Mouse (Mus musculus) C2C12 (cell line): ENCODE results near the gene Svbp. TPM values are rescaled to one million over a fixed set of nuclear protein-coding genes. Genes with fewer than 3 reads are reported as not detected.

Source experiments
- H3K27me3 ChIP-seq: one replicate; pipeline ENCODE4 v1.6.1; 2011; ENCODE audit not compliant: control insufficient read depth, insufficient read depth, insufficient read length
- H3K36me3 ChIP-seq: one replicate; pipeline ENCODE4 v1.6.1; 2011; ENCODE audit not compliant: control insufficient read depth, insufficient read depth
- H3K4me3 ChIP-seq: one replicate; pipeline ENCODE4 v1.5.1; 2011; ENCODE audit warnings: mild to moderate bottlenecking, control low read depth; ENCODE audit not compliant: poor library complexity, insufficient read depth, severe bottlenecking
- H3K79me2 ChIP-seq: one replicate; pipeline ENCODE4 v1.6.1; 2011; ENCODE audit not compliant: control insufficient read depth, insufficient read depth
- H3K79me3 ChIP-seq: one replicate; pipeline ENCODE4 v1.6.1; 2011; ENCODE audit warnings: low read depth, control low read depth
- H3ac ChIP-seq: one replicate; pipeline ENCODE3; 2011; ENCODE audit warnings: low read depth; ENCODE audit not compliant: control insufficient read depth, insufficient read length
- CEBPB ChIP-seq: IDR thresholded peaks from one replicate; pipeline ENCODE4 v1.6.1; 2011; ENCODE audit warnings: low read depth, mild to moderate bottlenecking, control low read depth, moderate library complexity
- CTCF ChIP-seq: IDR thresholded peaks from one replicate; pipeline ENCODE4 v1.5.1; 2011; ENCODE audit not compliant: control insufficient read depth, insufficient read depth, insufficient read length
- FOSL1 ChIP-seq: IDR thresholded peaks from one replicate; pipeline ENCODE4 v1.8.0; 2011; ENCODE audit warnings: mild to moderate bottlenecking, low read length; ENCODE audit not compliant: poor library complexity, insufficient read depth, severe bottlenecking
- MAX ChIP-seq: IDR thresholded peaks from one replicate; pipeline ENCODE4 v1.6.1; 2011; ENCODE audit warnings: mild to moderate bottlenecking, control low read depth
- MYOD1 ChIP-seq: IDR thresholded peaks from one replicate; pipeline ENCODE4 v1.6.1; 2011; ENCODE audit warnings: low read depth; ENCODE audit not compliant: control insufficient read depth, insufficient read length
- MYOG ChIP-seq: IDR thresholded peaks from one replicate; pipeline ENCODE4 v1.6.1; 2011; ENCODE audit not compliant: control insufficient read depth, insufficient read length; ENCODE audit errors: extremely low read depth
- USF1 ChIP-seq: IDR thresholded peaks from one replicate; pipeline ENCODE4 v1.6.1; 2011; ENCODE audit warnings: low read depth, mild to moderate bottlenecking, control low read depth, moderate library complexity
- long read RNA-seq, 2 experiments: library from polyadenylated mRNA; unstranded; transcript quantifications; one replicate each; pipeline ENCODE4 v2.0.0; 2019 to 2020
- polyA plus RNA-seq: library from polyadenylated mRNA; unstranded; fragments of >200 nt; fragmentation: generic; extraction: Trizol; gene quantifications from one replicate; pipeline ENCODE4 v1.2.1, GENCODE M21; 2012; ENCODE audit warnings: missing spikeins

Svbp gene
- 76.1 TPM for polyA plus RNA-seq
- long read RNA-seq, experiment 1, transcript Svbp-201 (3 exons, 733 nt): major isoform, 95 of 104 reads
- long read RNA-seq, experiment 1, partial matches to known transcripts: 4 of 104 reads
- long read RNA-seq, experiment 1, other reads (novel, unspliced or antisense): 5 of 104 reads
- long read RNA-seq, experiment 2, partial matches to known transcripts: 0 of 4 reads
- long read RNA-seq, experiment 2, other reads (novel, unspliced or antisense): 0 of 4 reads

DNA sequence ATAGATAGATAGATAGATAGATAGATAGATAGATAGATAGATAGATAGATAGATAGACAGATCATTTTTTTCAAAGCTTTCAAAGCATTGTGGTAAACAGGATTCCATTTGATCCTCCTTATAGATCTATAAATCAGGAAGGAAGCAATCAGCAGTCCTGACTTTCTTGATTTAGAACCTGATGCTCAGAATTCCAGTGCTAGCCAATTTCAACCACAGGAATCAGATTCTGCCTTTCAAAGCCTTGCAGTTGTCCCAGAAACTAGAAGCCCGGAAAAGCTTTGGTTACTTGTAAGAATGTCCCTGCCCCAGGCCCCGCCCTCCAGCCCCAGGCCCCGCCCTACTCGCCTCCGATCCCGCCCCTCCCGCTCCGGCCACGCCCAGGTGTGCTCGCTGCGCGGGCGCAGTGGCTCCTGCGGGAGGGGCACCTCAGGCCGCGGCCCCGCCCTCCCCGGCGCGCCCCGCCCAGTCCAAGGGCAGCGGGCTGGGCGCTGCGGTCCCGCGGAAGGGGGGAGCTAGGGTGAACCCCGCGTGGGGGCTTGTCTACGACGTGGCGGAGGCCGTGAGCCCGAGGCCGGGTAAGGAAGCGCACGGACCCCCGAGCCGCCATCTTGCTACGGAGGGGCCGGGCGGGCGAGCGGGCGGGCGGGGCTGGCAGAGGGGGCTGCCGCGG, at the start of gene Svbp:
Svbp (plus strand) TSS at position 398 of the 673 bp plus-strand sequence.
- H3K79me3 ChIP-seq: no peaks in the 10 kb centered on the region
- no peaks in the 10 kb centered on the region for H3K79me2 ChIP-seq
- no peaks in the 10 kb centered on the region for H3K27me3 ChIP-seq
- no peak for TF ChIP-seq MAX
- TF ChIP-seq MYOD1: no peak
- no peak for TF ChIP-seq CTCF
- no peak for TF ChIP-seq MYOG
- TF ChIP-seq CEBPB: no peak
- TF ChIP-seq USF1: no peak
- TF ChIP-seq FOSL1: no peak
- H3ac ChIP-seq: peak within 1 kb of the TSS; percentile 82
- H3K4me3 ChIP-seq: peak within 1 kb of the TSS; percentile 43
- no peaks in the 10 kb centered on the region for H3K36me3 ChIP-seq

DNA sequence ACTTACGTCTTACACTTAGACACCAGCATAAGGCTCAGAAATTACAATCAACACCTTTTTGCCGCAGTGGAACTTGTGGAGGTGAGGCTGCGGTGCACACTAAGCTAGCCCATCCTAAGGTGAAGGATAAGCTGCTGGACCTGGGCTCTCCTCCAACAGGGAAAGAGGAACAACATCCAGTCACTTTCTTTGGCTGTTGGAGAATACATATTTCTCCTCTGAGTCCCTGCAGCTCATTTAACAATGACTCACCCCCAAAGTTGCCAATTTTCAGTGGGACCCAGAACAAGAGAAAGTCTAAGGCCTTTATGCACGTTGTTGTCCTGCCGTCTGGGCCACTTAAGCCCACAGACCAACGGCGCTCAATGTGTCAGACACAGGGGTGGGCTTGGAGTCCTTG, 48.3 kb upstream of the Svbp start:
- H3K79me3 ChIP-seq: no peaks in the 10 kb centered on the region
- no peaks in the 10 kb centered on the region for H3K36me3 ChIP-seq
- TF ChIP-seq USF1 (no peak), FOSL1 (peak; percentile 48)
- no peaks in the 10 kb centered on the region for H3K27me3 ChIP-seq
- H3K4me3 ChIP-seq: no peak overlapping the region
- no peak overlapping the region for H3ac ChIP-seq
- H3K79me2 ChIP-seq: no peaks in the 10 kb centered on the region

DNA sequence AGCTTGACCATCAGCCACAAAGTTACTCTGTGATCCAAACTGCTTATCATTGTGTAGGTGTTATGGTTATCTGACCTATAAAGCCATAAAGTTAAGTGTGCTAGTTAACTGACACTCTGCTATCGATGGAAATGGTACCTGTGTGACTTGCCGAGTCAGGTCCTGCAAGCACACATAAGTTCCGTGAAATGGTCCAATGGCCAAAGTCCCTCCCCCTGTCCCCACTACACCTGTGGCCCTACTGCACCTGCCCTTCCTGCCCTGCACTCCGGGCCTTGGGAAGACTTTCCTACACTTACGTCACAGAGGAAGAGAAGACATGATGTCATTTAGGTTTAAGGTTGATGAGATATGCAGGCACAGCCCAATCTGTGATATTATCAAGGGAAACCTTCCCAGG, 47.8 kb upstream of the Svbp start:
- Histone ChIP-seq H3K79me3 (no peaks in the 10 kb centered on the region), H3K36me3 (no peaks in the 10 kb centered on the region), H3K79me2 (no peaks in the 10 kb centered on the region), H3ac (no peak overlapping the region), H3K27me3 (no peaks in the 10 kb centered on the region), H3K4me3 (no peak overlapping the region)
- TF ChIP-seq CTCF: no peak
- TF ChIP-seq FOSL1: no peak
- TF ChIP-seq CEBPB: no peak
- TF ChIP-seq MAX: no peak
- no peak for TF ChIP-seq MYOD1
- TF ChIP-seq MYOG: no peak
- no peak for TF ChIP-seq USF1

DNA sequence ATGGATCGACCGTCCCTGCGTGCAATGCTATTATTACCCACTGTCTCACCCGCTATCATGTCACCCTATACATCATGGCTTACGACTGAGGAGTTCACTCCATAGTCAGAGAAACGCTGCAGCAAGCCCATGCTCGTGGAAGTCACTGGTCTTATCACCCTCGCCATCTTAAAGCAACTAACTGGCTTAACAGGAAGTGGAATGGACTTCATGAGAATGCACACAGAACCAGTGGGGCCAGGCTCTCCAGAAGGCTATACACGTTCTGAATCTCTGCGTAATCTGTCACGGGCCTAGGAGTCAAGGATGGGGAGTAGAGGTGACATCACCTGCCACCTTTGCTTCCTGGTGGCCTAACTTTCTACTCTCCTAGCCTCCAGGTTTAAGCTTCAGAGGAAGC, 46.4 kb upstream of the Svbp start:
- no peak overlapping the region for H3K4me3 ChIP-seq
- no peaks in the 10 kb centered on the region for H3K79me2 ChIP-seq
- H3ac ChIP-seq: no peak overlapping the region
- no peak for TF ChIP-seq USF1
- TF ChIP-seq CEBPB: no peak
- no peak for TF ChIP-seq MYOG
- no peak for TF ChIP-seq FOSL1
- TF ChIP-seq MAX: no peak
- no peaks in the 10 kb centered on the region for H3K27me3 ChIP-seq
- no peaks in the 10 kb centered on the region for H3K79me3 ChIP-seq
- no peaks in the 10 kb centered on the region for H3K36me3 ChIP-seq

DNA sequence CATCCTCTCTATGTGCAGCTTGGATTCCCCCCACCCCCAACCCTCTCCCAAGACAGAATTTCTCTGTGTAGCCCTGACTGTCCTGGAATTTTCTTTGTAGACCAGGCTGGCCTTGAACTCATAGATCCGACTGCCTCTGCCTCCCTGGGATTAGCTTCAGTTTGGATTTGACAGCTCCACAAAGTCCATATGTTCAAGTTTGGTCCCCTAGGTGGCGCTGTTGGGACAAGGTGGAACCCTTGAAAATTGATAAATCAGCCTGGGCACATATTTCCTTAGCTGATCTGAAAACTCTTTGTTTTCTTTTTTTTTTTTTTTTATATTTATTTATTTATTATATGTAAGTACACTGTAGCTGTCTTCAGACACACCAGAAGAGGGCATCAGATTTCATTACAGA, 37.9 kb upstream of the Svbp start:
- H3K4me3 ChIP-seq: no peak overlapping the region
- no peaks in the 10 kb centered on the region for H3K79me3 ChIP-seq
- no peak overlapping the region for H3ac ChIP-seq
- no peaks in the 10 kb centered on the region for H3K79me2 ChIP-seq
- H3K36me3 ChIP-seq: no peaks in the 10 kb centered on the region
- H3K27me3 ChIP-seq: no peaks in the 10 kb centered on the region
- TF ChIP-seq USF1 (no peak), CEBPB (no peak), CTCF (peak; percentile 11)

- H3K27me3 ChIP-seq: no peaks in the 10 kb centered on the region
- no peaks in the 10 kb centered on the region for H3K79me2 ChIP-seq
- no peaks in the 10 kb centered on the region for H3K36me3 ChIP-seq
- H3ac ChIP-seq: no peak overlapping the region
- no peak overlapping the region for H3K4me3 ChIP-seq
- TF ChIP-seq MYOD1 (no peak), MAX (no peak), CEBPB (no peak), USF1 (no peak), CTCF (no peak), MYOG (no peak), FOSL1 (no peak)
- H3K79me3 ChIP-seq: no peaks in the 10 kb centered on the region
These were observed 37.2 kb upstream of the Svbp start for GRCm38 (mm10) chr4:119157891-119158290.
